Comparison of ENCODE assay signal across 8 mouse cellular contexts in the genomic region with DNA sequence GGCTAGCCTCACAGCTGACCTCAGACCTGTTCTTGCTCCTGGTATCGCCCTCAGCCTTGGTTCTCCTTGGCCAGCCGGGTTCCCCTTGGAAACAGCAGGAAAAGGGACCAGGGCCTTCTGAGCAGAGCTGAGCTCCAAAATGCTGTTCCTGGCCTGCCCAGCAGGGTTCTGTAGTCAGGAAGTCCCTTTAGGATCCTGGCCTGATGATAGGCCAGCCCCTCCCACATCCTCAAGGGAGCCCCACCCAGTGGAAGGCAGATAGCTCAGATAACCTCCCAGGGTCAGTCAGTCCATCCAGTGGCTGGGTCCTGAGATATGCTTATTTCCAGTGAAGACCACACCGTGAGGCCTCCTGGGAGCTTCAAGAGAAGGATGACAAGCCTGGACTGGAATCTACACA. TPM values are rescaled to one million over a fixed set of nuclear protein-coding genes. Genes with fewer than 3 reads are reported as not detected.
DNase-seq lines count a peak whose midpoint lies in the region; ATAC-seq and TF ChIP-seq lines count a peak whose summit lies in the region.

No protein-coding gene starts in this region.

- H3K4me1 ChIP-seq in E14TG2a.4 (replicated peaks; ENCODE audit: low read depth, low read length): peaks cover 79% of the 10 kb centered on the region
- 0 out of 2 replicates have a peak, but pooled peaks cover 2% of the 10 kb centered on the region for H3K4me1 ChIP-seq in small intestine, adult 2 months (ENCODE audit: control insufficient read depth, insufficient read depth, insufficient read length, low read length)

- no peak overlapping the region for H3K4me3 ChIP-seq in E14TG2a.4 (replicated peaks; ENCODE audit: low read length)
- no peak overlapping the region for H3K4me3 ChIP-seq in small intestine, adult 2 months (ENCODE audit: low read depth, low read length)

- no peak for ATAC-seq in CD4-positive, CD25-positive, alpha-beta regulatory T cell, adult 4 months

- peak; percentile 34 for DNase-seq in CD4-positive, CD25-positive, alpha-beta regulatory T cell, adult 2 months (ENCODE audit: low read depth, low spot score)
- peak; percentile 44 for DNase-seq in gastrocnemius, postnatal 25 days
- peak; percentile 49 for DNase-seq in kidney, postnatal 14 days
- no peak for DNase-seq in layer of hippocampus, adult 11-12 months (ENCODE audit: low spot score)
- DNase-seq in thymus, postnatal 25 days: no peak

- H3K36me3 ChIP-seq in E14TG2a.4 (ENCODE audit: insufficient read depth, low read length): no peaks in the 10 kb centered on the region
- no peaks in the 10 kb centered on the region for H3K36me3 ChIP-seq in small intestine, adult 2 months (ENCODE audit: control insufficient read depth, insufficient read depth, low read length)

- H3K27ac ChIP-seq in small intestine, adult 2 months (ENCODE audit: insufficient read depth, low read depth, low read length): no peak overlapping the region

- peak; percentile 45 for TF ChIP-seq CTCF in E14TG2a.4 (conservative IDR thresholded peaks at IDR 0.05; ENCODE audit: low read length)
- peak; percentile 22; the same call in 1 of the 2 replicates for TF ChIP-seq CTCF in small intestine, adult 2 months (IDR thresholded peaks at IDR 0.05; ENCODE audit: extremely low read depth, insufficient read length, insufficient replicate concordance, low read depth, low read length)

- H3K9me3 ChIP-seq in E14TG2a.4 (ENCODE audit: low read length): no peaks in the 10 kb centered on the region

- no peaks in the 10 kb centered on the region for H3K27me3 ChIP-seq in E14TG2a.4 (ENCODE audit: insufficient read depth, low read length)
- no peaks in the 10 kb centered on the region for H3K27me3 ChIP-seq in small intestine, adult 2 months (ENCODE audit: control insufficient read depth, insufficient read depth, low read length)

- TF ChIP-seq POLR2A in small intestine, adult 2 months (IDR thresholded peaks at IDR 0.05; ENCODE audit: low read depth, low read length): no peak

- WGBS in small intestine, adult 2 months: 49% methylated on average over 3 of the region's 3 CpGs

RNA-seq across cellular contexts. Expression of gene Coro2b, which starts 45.7 kb away (rescaled TPM):
- polyA plus RNA-seq in CD4-positive, CD25-positive, alpha-beta regulatory T cell, adult 4 months (2017; shearing (Covaris generic)): 1 to 10 TPM; 2.7 to 3.6 TPM
- total RNA-seq in gastrocnemius, postnatal 25 days (2021): 1 to 10 TPM; 5.1 to 6.5 TPM
- polyA plus RNA-seq in small intestine, adult 2 months (2012; rRNA removed): 1.8 and 2.7 TPM in 2 replicates

Comparison
In these comparisons a context has a peak if more than half of its experiments do, and no peak if none do; other contexts are left out.
1. DNase-seq: peak in CD4-positive, CD25-positive, alpha-beta regulatory T cell, adult 2 months (single experiment), gastrocnemius, postnatal 25 days (single experiment) and kidney, postnatal 14 days (single experiment); none in layer of hippocampus, adult 11-12 months (single experiment) and thymus, postnatal 25 days (single experiment).